Mouse (Mus musculus): ENCODE results near the gene Cwc25.
"Not testable (repeated sequence)": the region's sequence is repeated elsewhere in the genome, so short reads cannot be mapped to it uniquely, and the experiment has no call there.

Gene Cwc25

GRCm38 (mm10) chr11:97800691-97801408, 34.5 kb upstream of the Cwc25 start:
- no peak for DNase-seq (ENCODE audit: low spot score)

DNA sequence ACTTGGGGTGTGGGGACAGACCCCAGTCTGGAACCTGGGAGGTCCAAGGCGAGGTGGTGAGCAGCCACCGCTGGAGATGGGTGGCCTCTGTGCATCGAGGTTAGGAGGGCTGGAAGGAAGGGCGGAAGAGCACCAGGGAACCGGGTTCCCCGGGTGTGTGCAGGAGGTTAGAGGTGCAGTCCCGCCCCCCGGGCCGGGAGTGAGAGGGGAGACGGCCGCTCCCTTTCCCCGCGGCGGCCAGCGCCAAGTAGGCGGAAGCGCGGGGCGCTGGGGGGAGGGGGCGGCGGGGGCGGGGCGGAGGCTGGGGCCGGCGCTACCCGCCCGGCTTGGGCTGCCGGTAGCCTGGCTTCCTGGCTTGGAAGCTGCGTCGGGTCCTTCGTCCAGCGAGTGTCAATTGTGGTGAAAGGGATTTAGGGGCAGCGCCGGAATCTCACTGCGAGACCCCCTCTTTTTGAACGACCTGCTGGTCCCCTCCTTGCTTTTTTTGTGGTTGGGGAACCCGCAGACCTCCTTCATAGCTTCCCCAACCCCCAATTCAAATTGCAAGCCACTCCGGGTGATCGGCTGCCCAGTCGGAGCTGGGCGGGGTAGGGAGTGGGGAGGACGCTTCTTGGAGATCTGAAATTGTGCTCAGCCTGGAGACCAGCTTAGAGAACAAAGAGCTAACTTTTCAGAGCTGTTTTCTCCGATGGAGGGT, 33.8 kb upstream of the Cwc25 start:
- peak; percentile 69 for DNase-seq (ENCODE audit: low spot score)

DNA sequence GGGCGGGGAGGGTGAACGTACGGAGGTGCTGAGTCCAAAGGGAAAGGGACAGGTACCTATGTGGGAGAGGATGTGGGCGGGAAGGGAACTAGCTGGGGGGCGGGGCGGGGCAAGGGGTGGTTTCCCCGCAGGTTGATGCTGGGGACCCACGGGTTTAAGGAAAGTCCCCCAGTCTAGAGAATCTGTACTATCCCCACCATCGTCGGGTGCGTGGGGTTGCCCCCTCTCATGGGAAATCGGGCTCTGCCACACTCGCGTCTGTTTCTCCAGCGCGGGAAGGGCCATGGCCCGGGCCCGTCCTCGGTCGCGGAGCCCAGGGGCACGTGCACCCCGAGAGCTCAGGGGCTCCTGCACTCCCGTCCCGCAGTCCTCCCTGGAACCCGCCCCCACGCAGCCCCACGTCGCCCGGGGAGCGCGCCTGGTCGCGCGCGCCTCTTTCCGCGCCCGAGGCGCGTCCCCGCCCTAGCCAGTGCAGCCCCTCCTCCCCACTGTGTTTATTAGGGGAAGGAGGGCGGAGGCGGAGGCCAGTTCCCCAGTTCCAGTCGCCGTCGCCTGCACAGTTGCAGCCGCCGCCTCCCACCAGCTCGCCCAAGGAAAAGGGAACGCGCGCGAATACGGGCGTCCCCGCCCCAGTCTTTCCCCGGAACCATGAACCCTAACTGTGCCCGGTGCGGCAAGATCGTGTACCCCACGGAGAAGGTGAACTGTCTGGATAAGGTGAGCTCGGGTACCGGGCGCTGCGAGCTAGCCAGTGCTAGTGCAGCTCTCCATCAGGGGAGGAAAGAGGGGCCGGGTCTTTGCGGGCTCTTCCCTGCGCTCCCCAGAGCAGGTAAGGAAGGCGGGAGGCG, 33.0 kb upstream of the Cwc25 start:
- DNase-seq (ENCODE audit: low spot score) = peak; percentile 83

DNA sequence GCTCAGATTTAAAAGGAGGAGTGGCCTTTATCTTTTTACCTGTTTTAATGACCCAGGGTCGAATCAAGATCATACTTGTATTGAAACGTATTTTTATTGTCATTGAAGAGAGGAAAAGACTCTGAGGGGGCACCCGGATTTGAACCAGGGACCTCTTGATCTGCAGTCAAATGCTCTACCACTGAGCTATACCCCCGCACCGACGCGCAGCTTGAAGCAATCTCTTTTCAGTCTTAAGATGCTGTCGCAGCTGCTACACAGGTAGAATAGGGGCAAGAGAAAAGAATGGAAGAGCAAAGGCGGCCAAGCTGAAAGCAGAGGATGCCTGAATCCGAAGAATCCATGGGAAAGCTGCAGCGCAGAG, 32.4 kb upstream of the Cwc25 start, which contains the start of gene Lasp1:
Gene Lasp1 (plus strand): TSS at position 219 of the 364 bp plus-strand sequence.
- peak; percentile 87 for DNase-seq (ENCODE audit: low spot score)

GRCm38 (mm10) chr11:97798083-97798435, 31.7 kb upstream of the Cwc25 start:
- no peak for DNase-seq (ENCODE audit: low spot score)

GRCm38 (mm10) chr11:97797369-97798082, 31.2 kb upstream of the Cwc25 start:
- DNase-seq (ENCODE audit: low spot score) = no peak

DNA sequence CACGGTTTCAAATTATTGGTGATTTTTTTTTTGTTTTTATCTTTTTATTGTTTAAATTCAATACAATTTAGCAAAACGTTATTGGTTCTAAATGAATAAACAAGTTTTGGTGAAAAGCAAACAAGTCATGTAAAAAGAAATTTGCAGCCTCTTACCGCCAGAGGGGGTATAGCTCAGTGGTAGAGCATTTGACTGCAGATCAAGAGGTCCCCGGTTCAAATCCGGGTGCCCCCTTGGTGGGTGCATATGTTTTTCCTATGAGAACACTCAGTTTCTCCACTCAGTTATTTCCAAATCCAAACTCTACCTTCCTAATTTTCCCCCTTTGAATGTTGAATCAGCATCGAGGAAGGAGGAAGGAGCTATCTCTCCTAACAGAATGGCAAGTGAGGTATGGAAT, 30.6 kb upstream of the Cwc25 start:
- no peak for DNase-seq (ENCODE audit: low spot score)

- no peak for DNase-seq (ENCODE audit: low spot score)
Measured at GRCm38 (mm10) chr11:97793165-97793564, 26.8 kb upstream of the Cwc25 start.

GRCm38 (mm10) chr11:97790778-97791438, 24.6 kb upstream of the Cwc25 start:
- not testable (repeated sequence) for DNase-seq (ENCODE audit: low spot score)

- DNase-seq (ENCODE audit: low spot score) = no peak
Measured at GRCm38 (mm10) chr11:97789727-97790126, 23.4 kb upstream of the Cwc25 start.

GRCm38 (mm10) chr11:97787961-97788360, 21.6 kb upstream of the Cwc25 start:
- DNase-seq (ENCODE audit: low spot score) = no peak

GRCm38 (mm10) chr11:97782564-97782895, 16.2 kb upstream of the Cwc25 start:
- no peak for DNase-seq (ENCODE audit: low spot score)

- peak; percentile 100 for DNase-seq (ENCODE audit: low spot score)
Measured at GRCm38 (mm10) chr11:97781832-97782563, 15.6 kb upstream of the Cwc25 start, which contains the start of gene Rpl23. Rpl23 (minus strand) TSS chr11:97782437.

DNA sequence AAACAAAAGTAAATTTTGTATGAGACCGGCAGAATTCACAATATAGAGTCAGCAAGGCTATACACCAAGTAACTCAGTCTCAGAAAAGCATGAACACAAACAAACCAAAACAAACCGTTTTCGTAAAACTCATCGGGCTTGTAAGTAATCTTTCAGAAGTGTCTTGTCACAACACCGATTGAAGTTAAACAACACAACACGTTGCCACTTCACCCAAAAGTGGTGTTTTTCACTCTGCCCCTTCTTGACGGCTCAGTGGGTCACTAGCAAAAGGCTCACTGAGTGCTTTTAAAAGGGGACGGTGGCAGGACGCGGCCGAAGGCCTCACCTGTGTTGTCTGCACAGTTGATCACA, 15.1 kb upstream of the Cwc25 start:
- DNase-seq (ENCODE audit: low spot score) = no peak

- DNase-seq (ENCODE audit: low spot score) = no peak
Measured at GRCm38 (mm10) chr11:97779968-97780701, 13.8 kb upstream of the Cwc25 start.

GRCm38 (mm10) chr11:97778918-97779317, 12.6 kb upstream of the Cwc25 start:
- DNase-seq (ENCODE audit: low spot score) = no peak

- DNase-seq (ENCODE audit: low spot score) = no peak
Measured at GRCm38 (mm10) chr11:97777129-97777529, 10.8 kb upstream of the Cwc25 start.

GRCm38 (mm10) chr11:97776497-97777128, 10.3 kb upstream of the Cwc25 start:
- DNase-seq (ENCODE audit: low spot score) = no peak

GRCm38 (mm10) chr11:97775808-97776496, 9.6 kb upstream of the Cwc25 start, which contains the start of gene 1700001P01Rik:
1700001P01Rik (minus strand) TSS chr11:97775918.
- no peak for DNase-seq (ENCODE audit: low spot score)
